ENCODE assay signal across 8 mouse cellular contexts in genomic region chr2:4445629-4446400, GRCm38 (mm10).
DNase-seq lines count a peak whose midpoint lies in the region; TF ChIP-seq lines count a peak whose summit lies in the region.

No protein-coding gene starts in this region.

- H3K27ac ChIP-seq in left cerebral cortex, adult 2 months, result no peak overlapping the region

- TF ChIP-seq CTCF in left cerebral cortex, adult 2 months (IDR thresholded peaks at IDR 0.05), result no peak

- peak; percentile 49 to 69 for DNase-seq in cerebellum, postnatal 10 days
- no peak for DNase-seq in cerebellum, adult 11-12 months
- peak; percentile 11 to 42 for DNase-seq in urinary bladder, adult 18-20 months (ENCODE audit: low spot score in 2 of 2)
- DNase-seq in urinary bladder, postnatal 10 days (ENCODE audit: low spot score), result no peak
- DNase-seq in left cerebral cortex, adult 2 months (ENCODE audit: extremely low spot score in 1 of 2, low spot score in 2 of 2), result peak; percentile 22 to 43
- peak; percentile 27 to 40 for DNase-seq in right cerebral cortex, postnatal 36 days (ENCODE audit: low spot score in 2 of 2)
- DNase-seq in thymus, adult 18-20 months, result no peak
- no peak for DNase-seq in cerebellum, adult 11 months

- no peak overlapping the region for H3K4me3 ChIP-seq in left cerebral cortex, adult 2 months

- intact Hi-C loops in left cerebral cortex, adult 2 months (cut with DNase I), result no loop called here

Comparison
In these comparisons a context has a peak if more than half of its experiments do, and no peak if none do; other contexts are left out.
1. DNase-seq: peak in cerebellum, postnatal 10 days (2 of 2), urinary bladder, adult 18-20 months (2 of 2), left cerebral cortex, adult 2 months (2 of 2) and right cerebral cortex, postnatal 36 days (2 of 2); none in cerebellum, adult 11-12 months (single experiment), urinary bladder, postnatal 10 days (single experiment), thymus, adult 18-20 months (0 of 2) and cerebellum, adult 11 months (single experiment).